Mouse (Mus musculus): ENCODE data around the gene Efna5.

Efna5 gene

GRCm38 (mm10) chr17:62744239-62744638 is 136.9 kb downstream of the Efna5 start:
- DNase-seq: no peak

GRCm38 (mm10) chr17:62741702-62742101 is 139.4 kb downstream of the Efna5 start:
- no peak for DNase-seq

GRCm38 (mm10) chr17:62741020-62741419 is 140.1 kb downstream of the Efna5 start:
- DNase-seq: no peak

- no peak for DNase-seq
These were observed 141.1 kb downstream of the Efna5 start for GRCm38 (mm10) chr17:62739993-62740392.

GRCm38 (mm10) chr17:62737404-62737803 is 143.7 kb downstream of the Efna5 start:
- no peak for DNase-seq

GRCm38 (mm10) chr17:62735943-62736342 is 145.2 kb downstream of the Efna5 start:
- no peak for DNase-seq

- no peak for DNase-seq
These were observed 146.2 kb downstream of the Efna5 start for GRCm38 (mm10) chr17:62734901-62735300.

GRCm38 (mm10) chr17:62734067-62734466 is 147.1 kb downstream of the Efna5 start:
- DNase-seq: no peak

GRCm38 (mm10) chr17:62729754-62730470 is 151.2 kb downstream of the Efna5 start:
- DNase-seq: no peak

- no peak for DNase-seq
These were observed 152.8 kb downstream of the Efna5 start for GRCm38 (mm10) chr17:62728142-62728917.

GRCm38 (mm10) chr17:62726102-62726501 is 155.0 kb downstream of the Efna5 start:
- DNase-seq: no peak

- DNase-seq: no peak
These were observed 158.2 kb downstream of the Efna5 start for GRCm38 (mm10) chr17:62722962-62723361.

GRCm38 (mm10) chr17:62721595-62721994 is 159.5 kb downstream of the Efna5 start:
- DNase-seq: no peak

- no peak for DNase-seq
These were observed 160.2 kb downstream of the Efna5 start for GRCm38 (mm10) chr17:62720740-62721450.

- DNase-seq: no peak
These were observed 163.5 kb downstream of the Efna5 start for GRCm38 (mm10) chr17:62717426-62718131.

GRCm38 (mm10) chr17:62713455-62713854 is 167.7 kb downstream of the Efna5 start:
- no peak for DNase-seq

GRCm38 (mm10) chr17:62706418-62706817 is 174.7 kb downstream of the Efna5 start:
- no peak for DNase-seq

- no peak for DNase-seq
These were observed 178.9 kb downstream of the Efna5 start for GRCm38 (mm10) chr17:62702020-62702814.

GRCm38 (mm10) chr17:62700791-62701602 is 180.1 kb downstream of the Efna5 start:
- DNase-seq: peak; percentile 42

- no peak for DNase-seq
These were observed 186.1 kb downstream of the Efna5 start for GRCm38 (mm10) chr17:62694958-62695437.

GRCm38 (mm10) chr17:62692242-62692641 is 188.9 kb downstream of the Efna5 start:
- no peak for DNase-seq
